Mouse (Mus musculus) testis, adult 2 months (tissue): ENCODE measurements around the gene Per2. TPM values are rescaled to one million over a fixed set of nuclear protein-coding genes. Genes with fewer than 3 reads are reported as not detected.
A peak's percentile ranks its signal among the peaks of the same experiment; 100 is the strongest.
"Not testable (repeated sequence)": the region's sequence is repeated elsewhere in the genome, so short reads cannot be mapped to it uniquely, and the experiment has no call there.

ENCODE experiments used
- H3K27ac ChIP-seq: fragments of 200-500 bp; 2 replicates; pipeline ENCODE4 v1.5.1; 2012; ENCODE audit warnings: low read depth, low read length; ENCODE audit not compliant: control insufficient read depth, insufficient read depth
- H3K27me3 ChIP-seq: fragments of 200-500 bp; 2 replicates; pipeline ENCODE4 v1.6.1; 2012; ENCODE audit warnings: mild to moderate bottlenecking, low read length, moderate library complexity; ENCODE audit not compliant: control insufficient read depth, insufficient read depth
- H3K36me3 ChIP-seq: fragments of 200-500 bp; 2 replicates; pipeline ENCODE4 v1.6.1; 2012; ENCODE audit warnings: mild to moderate bottlenecking, low read length; ENCODE audit not compliant: control insufficient read depth, insufficient read depth
- H3K4me1 ChIP-seq: fragments of 200-500 bp; 2 replicates; pipeline ENCODE4 v1.6.1; 2012; ENCODE audit warnings: low read length; ENCODE audit not compliant: control insufficient read depth, insufficient read depth
- H3K4me3 ChIP-seq: fragments of 200-500 bp; 2 replicates; pipeline ENCODE4 v1.5.1; 2012; ENCODE audit warnings: low read depth, mild to moderate bottlenecking, low read length, moderate library complexity, mixed read lengths; ENCODE audit not compliant: control insufficient read depth
- CTCF ChIP-seq: fragments of 200-500 bp; IDR thresholded peaks from 2 replicates; pipeline ENCODE4 v1.5.1; 2012; ENCODE audit warnings: low read depth, mild to moderate bottlenecking, inconsistent platforms, low read length, moderate library complexity; ENCODE audit not compliant: control insufficient read depth, insufficient read depth, insufficient replicate concordance
- POLR2A ChIP-seq: fragments of 200-500 bp; IDR thresholded peaks from 2 replicates; pipeline ENCODE4 v1.6.1; 2012; ENCODE audit warnings: low read depth, mild to moderate bottlenecking, inconsistent platforms, low read length, moderate library complexity; ENCODE audit not compliant: control insufficient read depth
- polyA plus RNA-seq: library from polyadenylated mRNA; depleted of rRNA; stranded (reverse); fragments of >200 nt; gene quantifications from 2 replicates; pipeline ENCODE4 v1.2.3, GENCODE M21; 2012

Gene Per2
- polyA plus RNA-seq, 1 experiment = 3.4 TPM

GRCm38 (mm10) chr1:91490322-91490721 is 31.2 kb upstream of the Per2 start:
- no peak overlapping the region for H3K27ac ChIP-seq
- H3K36me3 ChIP-seq = no peaks in the 10 kb centered on the region
- H3K4me1 ChIP-seq = peaks cover 7% of the 10 kb centered on the region
- H3K4me3 ChIP-seq = no peak overlapping the region
- no peak for TF ChIP-seq POLR2A
- TF ChIP-seq CTCF = no peak
- H3K27me3 ChIP-seq = no peaks in the 10 kb centered on the region

- H3K27me3 ChIP-seq = no peaks in the 10 kb centered on the region
- peaks cover 2% of the 10 kb centered on the region; the same call in 1 of the 2 replicates for H3K4me1 ChIP-seq
- no peak overlapping the region for H3K27ac ChIP-seq
- TF ChIP-seq CTCF (no peak), POLR2A (no peak)
- H3K36me3 ChIP-seq = no peaks in the 10 kb centered on the region
- H3K4me3 ChIP-seq = no peak overlapping the region
Measured at GRCm38 (mm10) chr1:91486165-91486564, 27.0 kb upstream of the Per2 start.

- Histone ChIP-seq H3K4me3 (no peak overlapping the region), H3K27me3 (no peaks in the 10 kb centered on the region), H3K36me3 (no peaks in the 10 kb centered on the region), H3K27ac (no peak overlapping the region), H3K4me1 (peaks cover 2% of the 10 kb centered on the region; the same call in 1 of the 2 replicates)
- no peak for TF ChIP-seq POLR2A
- no peak for TF ChIP-seq CTCF
Measured at GRCm38 (mm10) chr1:91485422-91485821, 26.3 kb upstream of the Per2 start.

- H3K27me3 ChIP-seq = no peaks in the 10 kb centered on the region
- H3K27ac ChIP-seq = no peak overlapping the region
- TF ChIP-seq POLR2A (no peak), CTCF (no peak)
- H3K4me1 ChIP-seq = peaks cover 2% of the 10 kb centered on the region; the same call in 1 of the 2 replicates
- H3K36me3 ChIP-seq = no peaks in the 10 kb centered on the region
- no peak overlapping the region for H3K4me3 ChIP-seq
Measured at GRCm38 (mm10) chr1:91484011-91484346, 24.9 kb upstream of the Per2 start.

GRCm38 (mm10) chr1:91483304-91484010 is 24.3 kb upstream of the Per2 start:
- no peaks in the 10 kb centered on the region for H3K27me3 ChIP-seq
- H3K4me1 ChIP-seq = peaks cover 2% of the 10 kb centered on the region; the same call in 1 of the 2 replicates
- H3K4me3 ChIP-seq = no peak overlapping the region
- no peaks in the 10 kb centered on the region for H3K36me3 ChIP-seq
- TF ChIP-seq CTCF = peak; percentile 66; the same call in 1 of the 2 replicates
- no peak for TF ChIP-seq POLR2A
- H3K27ac ChIP-seq = no peak overlapping the region

- Histone ChIP-seq H3K27ac (no peak overlapping the region), H3K4me3 (no peak overlapping the region), H3K27me3 (no peaks in the 10 kb centered on the region), H3K4me1 (peaks cover 2% of the 10 kb centered on the region; the same call in 1 of the 2 replicates), H3K36me3 (no peaks in the 10 kb centered on the region)
- TF ChIP-seq POLR2A (no peak), CTCF (no peak)
Measured at GRCm38 (mm10) chr1:91482616-91483211, 23.6 kb upstream of the Per2 start.

- no peak overlapping the region for H3K27ac ChIP-seq
- peaks cover 2% of the 10 kb centered on the region; the same call in 1 of the 2 replicates for H3K4me1 ChIP-seq
- H3K4me3 ChIP-seq = no peak overlapping the region
- no peaks in the 10 kb centered on the region for H3K27me3 ChIP-seq
- TF ChIP-seq POLR2A = no peak
- no peak for TF ChIP-seq CTCF
- no peaks in the 10 kb centered on the region for H3K36me3 ChIP-seq
Measured at GRCm38 (mm10) chr1:91478958-91479357, 19.8 kb upstream of the Per2 start.

GRCm38 (mm10) chr1:91478145-91478544 is 19.0 kb upstream of the Per2 start:
- H3K4me3 ChIP-seq, H3K36me3 ChIP-seq, H3K27me3 ChIP-seq, H3K4me1 ChIP-seq, H3K27ac ChIP-seq: not testable (repeated sequence)
